Mouse (Mus musculus): Measurements from ENCODE around the gene Rpia.

The Rpia gene

GRCm38 (mm10) chr6:70751898-70752273 lies 40.1 kb downstream of the Rpia start:
- no peak for DNase-seq (ENCODE audit: extremely low spot score, low spot score)

- DNase-seq (ENCODE audit: extremely low spot score, low spot score): no peak
Measured at GRCm38 (mm10) chr6:70751251-70751897, 40.7 kb downstream of the Rpia start.

DNA sequence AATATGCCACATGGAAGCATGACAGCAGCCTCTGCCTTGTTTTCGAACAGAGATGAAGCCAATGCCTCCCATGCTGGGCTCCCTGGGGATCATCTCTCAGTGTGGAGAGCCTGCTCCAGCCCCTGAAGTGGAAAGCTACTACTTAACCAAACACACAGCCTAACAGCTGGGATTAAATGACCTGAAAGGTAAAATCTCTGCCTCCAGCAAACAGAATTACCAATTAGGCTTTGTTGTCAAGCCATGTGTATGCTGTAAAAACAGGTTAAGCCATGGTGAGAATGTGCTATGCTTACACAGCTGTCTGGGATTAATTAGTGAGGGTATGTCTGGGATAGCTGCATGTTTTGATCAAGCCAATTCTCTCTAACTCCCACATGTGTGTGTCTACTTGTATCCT lies 42.3 kb downstream of the Rpia start:
- DNase-seq (ENCODE audit: extremely low spot score, low spot score): no peak

GRCm38 (mm10) chr6:70747702-70748101 lies 44.3 kb downstream of the Rpia start:
- DNase-seq (ENCODE audit: extremely low spot score, low spot score): no peak

DNA sequence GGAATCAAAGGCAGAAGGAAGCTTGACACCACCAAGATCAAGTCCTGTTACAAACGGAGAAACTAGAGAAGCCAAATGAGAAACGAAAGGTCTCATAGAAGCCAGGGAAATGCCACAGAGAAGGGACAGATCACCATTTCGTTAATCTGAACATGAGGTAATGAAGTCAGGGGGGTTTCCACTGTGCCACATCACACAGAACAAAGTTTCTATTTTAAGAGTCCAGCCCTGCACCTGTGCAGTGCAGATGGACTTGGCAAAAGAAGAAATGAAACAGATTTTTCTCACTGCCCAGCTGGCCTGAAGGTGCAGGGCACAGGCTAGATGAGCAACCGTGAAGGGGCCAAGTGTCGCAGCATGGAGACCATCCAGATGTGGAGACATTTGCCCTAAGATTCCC lies 48.1 kb downstream of the Rpia start:
- no peak for DNase-seq (ENCODE audit: extremely low spot score, low spot score)

DNA sequence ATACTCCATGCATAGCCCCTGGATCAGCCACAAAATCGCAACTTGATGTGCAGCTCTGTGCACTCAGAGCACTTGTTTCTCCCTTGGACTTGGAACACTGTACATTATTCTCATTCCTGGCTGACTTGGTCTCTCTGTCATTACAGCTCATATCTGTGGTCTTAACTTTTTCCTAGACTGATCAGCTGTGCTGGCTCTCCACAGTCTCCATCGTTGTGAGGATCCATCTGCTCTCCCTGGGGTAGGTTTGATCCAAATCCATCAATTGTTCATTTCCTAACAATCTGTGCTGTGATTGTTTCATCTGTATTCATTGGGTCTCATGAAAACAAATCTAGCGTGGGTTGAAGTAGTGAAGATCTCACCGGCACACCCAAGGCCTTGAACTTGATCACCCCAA lies 49.2 kb downstream of the Rpia start:
- no peak for DNase-seq (ENCODE audit: extremely low spot score, low spot score)

GRCm38 (mm10) chr6:70740535-70740934 lies 51.5 kb downstream of the Rpia start:
- DNase-seq (ENCODE audit: extremely low spot score, low spot score): no peak

GRCm38 (mm10) chr6:70739456-70739855 lies 52.6 kb downstream of the Rpia start:
- DNase-seq (ENCODE audit: extremely low spot score, low spot score): no peak

GRCm38 (mm10) chr6:70735528-70735927 lies 56.5 kb downstream of the Rpia start:
- DNase-seq (ENCODE audit: extremely low spot score, low spot score): no peak

GRCm38 (mm10) chr6:70730828-70731227 lies 61.2 kb downstream of the Rpia start:
- DNase-seq (ENCODE audit: extremely low spot score, low spot score): no peak

- no peak for DNase-seq (ENCODE audit: extremely low spot score, low spot score)
Measured at GRCm38 (mm10) chr6:70729125-70729524, 62.9 kb downstream of the Rpia start.

GRCm38 (mm10) chr6:70727094-70727721 lies 64.8 kb downstream of the Rpia start:
- DNase-seq (ENCODE audit: extremely low spot score, low spot score): no peak

- no peak for DNase-seq (ENCODE audit: extremely low spot score, low spot score)
Measured at GRCm38 (mm10) chr6:70725639-70726038, 66.4 kb downstream of the Rpia start.

GRCm38 (mm10) chr6:70724722-70725121 lies 67.3 kb downstream of the Rpia start:
- DNase-seq (ENCODE audit: extremely low spot score, low spot score): no peak

GRCm38 (mm10) chr6:70722298-70722697 lies 69.7 kb downstream of the Rpia start:
- DNase-seq (ENCODE audit: extremely low spot score, low spot score): no peak

GRCm38 (mm10) chr6:70718760-70719159 lies 73.3 kb downstream of the Rpia start:
- DNase-seq (ENCODE audit: extremely low spot score, low spot score): no peak

GRCm38 (mm10) chr6:70718164-70718563 lies 73.9 kb downstream of the Rpia start:
- no peak for DNase-seq (ENCODE audit: extremely low spot score, low spot score)

DNA sequence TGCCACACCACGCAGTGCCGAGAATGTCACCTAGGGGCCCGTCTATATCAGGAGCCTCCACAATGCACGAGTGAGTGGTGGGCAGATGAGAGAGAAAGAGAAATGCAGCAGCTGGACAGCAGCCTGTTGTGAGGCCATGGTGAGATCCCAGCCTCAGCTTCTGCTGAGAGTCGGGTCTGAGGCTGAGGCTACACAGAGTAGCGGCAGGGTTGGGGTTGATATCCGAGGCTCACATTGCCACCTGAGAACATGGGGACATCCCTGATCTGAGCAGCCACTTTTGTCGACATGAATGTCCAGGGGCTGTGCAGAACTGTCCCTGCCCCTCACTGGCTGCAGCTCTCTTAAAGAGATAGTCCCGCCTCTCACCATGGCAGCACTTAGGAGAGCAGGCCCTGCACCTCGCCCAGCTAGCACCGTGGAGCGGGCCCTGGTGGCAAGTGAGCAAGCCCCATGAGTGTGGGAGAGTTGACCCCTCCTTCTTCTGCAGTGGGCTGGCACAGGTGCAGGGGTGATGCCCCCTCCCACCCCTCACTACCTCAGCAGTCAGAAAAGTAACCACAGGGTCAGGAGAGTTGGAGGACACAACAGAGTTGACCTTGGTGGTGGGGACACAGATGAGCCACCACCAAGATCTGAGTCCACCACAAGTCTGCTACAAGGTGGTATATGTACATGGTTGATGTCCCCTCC lies 75.2 kb downstream of the Rpia start:
- DNase-seq (ENCODE audit: extremely low spot score, low spot score): no peak

All from neural tube, embryonic 10.5 days (tissue).